Mouse (Mus musculus) lung, adult 2 months (tissue): ENCODE results near the gene Hist1h4m. TPM values are rescaled to one million over a fixed set of nuclear protein-coding genes. Genes with fewer than 3 reads are reported as not detected.
A peak's percentile ranks its signal among the peaks of the same experiment; 100 is the strongest.
"Not testable (repeated sequence)": the region's sequence is repeated elsewhere in the genome, so short reads cannot be mapped to it uniquely, and the experiment has no call there.

Experiments
- DNase-seq: peaks from one replicate; pipeline ENCODE4 v3.0.0; 2022
- H3K4me1 ChIP-seq: fragments of 200-500 bp; 2 replicates; pipeline ENCODE4 v1.6.1; 2011; ENCODE audit warnings: low read length; ENCODE audit not compliant: control insufficient read depth, insufficient read depth
- H3K4me3 ChIP-seq: fragments of 200-500 bp; replicated peaks from 2 replicates; pipeline ENCODE3; 2011; ENCODE audit warnings: low read depth, mild to moderate bottlenecking, control low read depth, low read length; ENCODE audit errors: extremely low read depth
- CTCF ChIP-seq: fragments of 200-500 bp; IDR thresholded peaks from 2 replicates; pipeline ENCODE4 v1.5.1; 2011; ENCODE audit warnings: mild to moderate bottlenecking, low read length, control low read depth; ENCODE audit not compliant: insufficient read depth
- POLR2A ChIP-seq: fragments of 200-500 bp; IDR thresholded peaks from 2 replicates; pipeline ENCODE4 v1.6.1; 2011; ENCODE audit warnings: low read depth, mild to moderate bottlenecking, control low read depth, low read length, borderline replicate concordance; ENCODE audit errors: extremely low read depth
- WGBS: fragments of 180-500 bp; shearing (Covaris S2); methylation state at CpG from one replicate; pipeline ENCODE4 v1.1.7; 2018; 5-methylcytosine and 5-hydroxymethylcytosine counted together
- polyA plus RNA-seq: library from polyadenylated mRNA; depleted of rRNA; stranded (reverse); fragments of >200 nt; gene quantifications from 2 replicates; pipeline ENCODE4 v1.2.3, GENCODE M21; 2012; rRNA removed

The Hist1h4m gene
- polyA plus RNA-seq = 3.1 TPM in 1 of 2 replicates, not detected in the other

DNA sequence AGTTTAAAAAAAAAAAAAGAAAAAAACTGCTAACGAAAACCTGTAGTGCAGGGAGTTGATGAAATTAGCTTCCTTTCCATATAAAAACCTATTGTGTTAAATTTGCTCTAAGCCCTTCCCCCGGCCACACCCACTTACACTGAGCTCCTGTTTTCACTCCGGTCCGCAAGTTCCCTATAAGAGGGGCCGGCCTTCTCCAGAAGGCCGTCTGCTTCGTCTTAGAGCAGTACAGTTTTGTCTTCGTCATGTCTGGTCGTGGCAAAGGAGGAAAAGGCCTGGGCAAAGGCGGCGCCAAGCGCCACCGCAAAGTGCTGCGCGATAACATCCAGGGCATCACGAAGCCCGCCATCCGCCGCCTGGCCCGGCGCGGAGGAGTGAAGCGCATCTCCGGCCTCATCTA lies at the start of gene Hist1h4m:
Gene Hist1h4m, plus strand, starts transcription at position 208 of the 400 bp plus-strand sequence.
- not testable (repeated sequence) for H3K4me3 ChIP-seq, H3K4me1 ChIP-seq
- no CpG with 5 or more reads among the region's 24 CpGs for WGBS
- peak; percentile 28 for DNase-seq

- Histone ChIP-seq H3K4me1 (peaks cover 10% of the 10 kb centered on the region), H3K4me3 (peak overlapping the region; percentile 81)
- TF ChIP-seq POLR2A (peak; percentile 22; the same call in 1 of the 2 replicates), CTCF (no peak)
- peak; percentile 45 for DNase-seq
- 1% methylated on average over 33 of the region's 33 CpGs for WGBS
Observed at GRCm38 (mm10) chr13:21778814-21779766, 32.5 kb upstream of the Hist1h4m start.

DNA sequence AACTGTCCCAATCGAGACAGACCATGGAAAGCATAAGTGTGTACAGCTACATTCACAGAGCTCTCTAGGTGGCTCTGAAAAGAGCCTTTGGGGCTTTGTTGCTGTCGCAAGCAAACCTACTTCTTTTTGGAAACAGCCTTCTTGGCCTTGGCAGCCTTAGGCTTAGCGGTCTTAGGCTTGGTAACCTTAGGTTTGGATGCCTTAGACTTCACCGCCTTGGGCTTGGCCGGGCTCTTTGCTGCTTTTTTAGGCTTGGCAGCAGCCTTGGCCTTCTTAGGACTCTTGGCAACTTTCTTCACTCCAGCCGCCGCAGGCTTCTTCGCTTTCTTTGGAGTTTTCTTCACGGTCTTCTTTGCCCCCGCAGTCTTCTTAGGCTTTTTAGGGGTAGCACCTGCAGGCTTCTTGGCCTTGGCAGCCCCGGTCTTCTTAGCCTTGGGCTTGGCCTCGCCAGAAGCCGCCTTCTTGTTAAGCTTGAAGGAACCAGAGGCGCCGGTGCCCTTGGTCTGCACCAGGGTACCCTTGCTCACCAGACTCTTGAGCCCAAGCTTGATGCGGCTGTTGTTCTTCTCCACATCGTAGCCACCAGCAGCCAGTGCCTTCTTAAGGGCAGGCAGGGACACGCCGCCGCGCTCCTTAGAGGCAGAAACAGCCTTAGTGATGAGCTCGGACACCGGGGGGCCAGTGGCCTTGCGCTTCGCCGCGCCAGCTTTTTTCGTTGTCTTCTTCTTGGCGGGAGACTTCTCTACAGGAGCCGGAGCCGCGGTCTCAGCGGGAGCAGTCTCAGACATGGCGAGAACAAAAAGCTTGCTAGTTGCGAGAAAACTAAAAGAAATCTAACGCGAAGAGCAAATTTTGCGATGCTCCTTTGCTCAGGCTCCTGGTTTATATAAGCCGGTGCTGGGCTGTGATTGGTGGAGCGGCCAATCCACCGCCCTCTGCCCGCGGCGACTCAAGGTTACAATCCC lies 31.5 kb upstream of the Hist1h4m start, which contains the start of gene Hist1h1b:
Gene Hist1h1b, minus strand, starts transcription at position 859 of the 965 bp plus-strand sequence.
- DNase-seq = peak; percentile 47
- peak within 1 kb of the TSS; percentile 81 for H3K4me3 ChIP-seq
- TF ChIP-seq POLR2A (no peak), CTCF (no peak)
- peaks cover 10% of the 10 kb centered on the region for H3K4me1 ChIP-seq
- WGBS = 1% methylated on average over 44 of the region's 44 CpGs

DNA sequence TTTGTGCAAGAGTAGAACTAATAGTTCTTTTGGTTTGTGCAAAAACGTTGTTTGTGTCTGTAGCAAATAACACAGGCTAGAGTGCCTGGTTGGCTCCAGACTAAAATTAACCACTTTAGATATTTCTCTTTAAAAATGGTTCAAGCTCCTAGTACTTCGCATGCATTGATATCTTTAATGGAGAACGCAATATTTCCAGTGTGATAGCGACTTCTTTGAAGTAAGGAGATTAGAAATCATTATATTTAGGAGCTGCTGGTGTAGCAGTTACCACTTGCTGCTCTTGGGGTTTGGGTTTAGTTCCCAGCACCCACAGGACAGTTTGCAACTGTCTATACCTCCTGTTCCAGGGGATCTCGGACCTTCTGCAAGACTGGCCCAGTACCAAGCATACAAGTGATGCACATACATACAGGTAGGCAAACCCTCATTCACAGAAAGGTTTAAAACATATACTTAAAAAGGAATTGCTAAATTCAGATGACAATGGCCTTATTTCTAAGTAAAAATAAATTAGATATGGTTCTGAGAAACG lies 30.5 kb upstream of the Hist1h4m start:
- no peak overlapping the region for H3K4me3 ChIP-seq

GRCm38 (mm10) chr13:21781639-21782038 lies 29.9 kb upstream of the Hist1h4m start:
- TF ChIP-seq CTCF (no peak), POLR2A (no peak)
- no peak overlapping the region for H3K4me3 ChIP-seq
- peaks cover 10% of the 10 kb centered on the region for H3K4me1 ChIP-seq
- 91% methylated on average over 1 of the region's 1 CpGs for WGBS
- DNase-seq = no peak

More for the DNA sequence above, 30.5 kb upstream of the Hist1h4m start:
- H3K4me1 ChIP-seq = peaks cover 10% of the 10 kb centered on the region
- no peak for DNase-seq
- WGBS = 52% methylated on average over 6 of the region's 6 CpGs
- TF ChIP-seq POLR2A = no peak
- TF ChIP-seq CTCF = no peak

GRCm38 (mm10) chr13:21782361-21783254 lies 28.9 kb upstream of the Hist1h4m start:
- 3% methylated on average over 17 of the region's 35 CpGs for WGBS

GRCm38 (mm10) chr13:21783255-21783617 lies 28.3 kb upstream of the Hist1h4m start, which contains the start of gene Hist1h3i:
Gene Hist1h3i, minus strand, starts transcription at chr13:21783370.
- TF ChIP-seq CTCF (no peak), POLR2A (peak; percentile 18; the same call in 1 of the 2 replicates)
- peaks cover 10% of the 10 kb centered on the region for H3K4me1 ChIP-seq
- WGBS = under 1% methylated on average over 19 of the region's 20 CpGs
- DNase-seq = peak; percentile 20
- H3K4me3 ChIP-seq = peak within 1 kb of the TSS; percentile 64

More at GRCm38 (mm10) chr13:21782361-21783254, 28.9 kb upstream of the Hist1h4m start:
- H3K4me3 ChIP-seq = peak overlapping the region; percentile 10
- not testable (repeated sequence) for DNase-seq, H3K4me1 ChIP-seq
- TF ChIP-seq POLR2A = 0 out of 2 replicates have a peak, but pooled peaks have one; percentile 22

DNA sequence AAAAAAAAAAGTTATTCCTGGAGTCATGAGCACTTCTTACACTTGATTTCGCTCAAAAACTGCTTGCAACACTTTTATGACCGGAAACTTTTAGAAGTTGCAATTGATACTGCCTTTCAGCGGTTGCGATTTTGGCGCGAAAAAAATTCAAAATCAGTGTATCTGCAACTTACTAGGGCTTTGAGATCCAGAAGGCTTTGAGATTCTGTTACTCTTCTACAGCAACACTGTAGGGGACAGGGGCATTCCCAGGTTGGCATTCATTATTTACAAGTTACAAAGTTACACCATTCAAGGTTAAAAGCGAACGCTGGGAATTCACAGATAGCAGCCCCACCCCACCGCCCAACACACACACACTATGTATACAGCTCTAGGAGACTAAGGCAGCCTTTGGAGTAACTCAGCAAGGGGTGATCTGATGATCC lies 27.8 kb upstream of the Hist1h4m start:
- WGBS = 5% methylated on average over 9 of the region's 9 CpGs
- peaks cover 10% of the 10 kb centered on the region for H3K4me1 ChIP-seq
- no peak for DNase-seq
- peak overlapping the region; percentile 27 for H3K4me3 ChIP-seq
- no peak for TF ChIP-seq CTCF
